Mouse (Mus musculus) intestine, embryonic 14.5 days (tissue): ENCODE results near the gene Gosr1. TPM values are rescaled to one million over a fixed set of nuclear protein-coding genes. Genes with fewer than 3 reads are reported as not detected.

Source experiments
- ATAC-seq: fragments of 200-750 bp; cut with Nextera tagmentation; replicated peaks from 2 replicates; pipeline ENCODE4 v1.8.0; 2017; ENCODE audit warnings: low read depth, moderate number of reproducible peaks, moderate TSS enrichment, moderate library complexity; ENCODE audit not compliant: low FRiP score, low TSS enrichment
- DNase-seq: peaks from one replicate; pipeline ENCODE4 v3.0.0-alpha.2; 2018; ENCODE audit warnings: low spot score
- H3K27ac ChIP-seq: fragments of 300-500 bp; sonication (generic); 2 replicates; pipeline ENCODE4 v1.5.1; 2014; ENCODE audit warnings: low read depth, mild to moderate bottlenecking, control low read depth
- H3K27me3 ChIP-seq: fragments of 300-500 bp; sonication (generic); replicated peaks from 2 replicates; pipeline ENCODE4 v1.6.1; 2014; ENCODE audit warnings: low read length, control low read depth; ENCODE audit not compliant: control insufficient read depth, insufficient read depth
- H3K36me3 ChIP-seq: fragments of 300-500 bp; sonication (generic); 2 replicates; pipeline ENCODE4 v1.6.1; 2014; ENCODE audit warnings: low read length, control low read depth; ENCODE audit not compliant: control insufficient read depth, insufficient read depth
- H3K4me1 ChIP-seq: fragments of 300-500 bp; sonication (generic); replicated peaks from 2 replicates; pipeline ENCODE4 v1.6.1; 2014; ENCODE audit warnings: low read length, control low read depth, mixed read lengths; ENCODE audit not compliant: control insufficient read depth, insufficient read depth
- H3K4me2 ChIP-seq: fragments of 300-500 bp; sonication (generic); 2 replicates; pipeline ENCODE4 v1.6.1; 2014; ENCODE audit warnings: low read length
- H3K4me3 ChIP-seq: fragments of 300-500 bp; sonication (generic); 2 replicates; pipeline ENCODE4 v1.5.1; 2014; ENCODE audit warnings: low read depth, low read length, control low read depth, mixed read lengths
- H3K9ac ChIP-seq: fragments of 300-500 bp; sonication (generic); 2 replicates; pipeline ENCODE4 v1.6.1; 2014; ENCODE audit warnings: mild to moderate bottlenecking, low read length
- H3K9me3 ChIP-seq: fragments of 300-500 bp; sonication (generic); 2 replicates; pipeline ENCODE4 v1.6.1; 2016; ENCODE audit warnings: low read length, control low read depth; ENCODE audit not compliant: control insufficient read depth
- WGBS: fragments of 180-500 bp; shearing (Covaris S2); extraction: QIAGEN DNeasy Blood & Tissue Kit; methylation state at CpG from one replicate; pipeline ENCODE4 v1.1.7; 2014; 5-methylcytosine and 5-hydroxymethylcytosine counted together
- polyA plus RNA-seq: library from polyadenylated mRNA; unstranded; fragments of >200 nt; fragmentation: Nextera tagmentation; extraction: Ambion mirVana; gene quantifications from 2 replicates; pipeline ENCODE4 v1.2.1, GENCODE M21; 2014

The Gosr1 gene
- polyA plus RNA-seq, 1 experiment from 2014 or later, result 34.1 TPM

- H3K4me3 ChIP-seq, result no peak overlapping the region
- no peaks in the 10 kb centered on the region for H3K9me3 ChIP-seq
- ATAC-seq (no peak), DNase-seq (no peak)
- H3K9ac ChIP-seq, result no peak overlapping the region
- no peaks in the 10 kb centered on the region for H3K4me1 ChIP-seq
- H3K27ac ChIP-seq, result no peak overlapping the region
- no peak overlapping the region for H3K4me2 ChIP-seq
- WGBS, result 92% methylated on average over 6 of the region's 6 CpGs
- H3K27me3 ChIP-seq, result no peaks in the 10 kb centered on the region
- peaks cover 40% of the 10 kb centered on the region for H3K36me3 ChIP-seq
Measured at GRCm38 (mm10) chr11:76797236-76797635, 33.9 kb upstream of the Gosr1 start.

GRCm38 (mm10) chr11:76795326-76795725 is 31.9 kb upstream of the Gosr1 start:
- no peaks in the 10 kb centered on the region for H3K27me3 ChIP-seq
- H3K27ac ChIP-seq, result no peak overlapping the region
- no peaks in the 10 kb centered on the region for H3K4me1 ChIP-seq
- H3K4me3 ChIP-seq, result no peak overlapping the region
- no peaks in the 10 kb centered on the region for H3K9me3 ChIP-seq
- no peak overlapping the region for H3K4me2 ChIP-seq
- DNase-seq (no peak), ATAC-seq (no peak)
- 93% methylated on average over 5 of the region's 5 CpGs for WGBS
- peaks cover 44% of the 10 kb centered on the region for H3K36me3 ChIP-seq
- H3K9ac ChIP-seq, result no peak overlapping the region

- H3K9me3 ChIP-seq, result no peaks in the 10 kb centered on the region
- DNase-seq, result peak; percentile 9
- no peak overlapping the region for H3K9ac ChIP-seq
- H3K4me2 ChIP-seq, result no peak overlapping the region
- 91% methylated on average over 7 of the region's 7 CpGs for WGBS
- H3K4me3 ChIP-seq, result no peak overlapping the region
- H3K27me3 ChIP-seq, result no peaks in the 10 kb centered on the region
- no peak for ATAC-seq
- H3K27ac ChIP-seq, result no peak overlapping the region
- peaks cover 33% of the 10 kb centered on the region for H3K36me3 ChIP-seq
- no peaks in the 10 kb centered on the region for H3K4me1 ChIP-seq
Measured at GRCm38 (mm10) chr11:76791331-76791730, 28.0 kb upstream of the Gosr1 start.

- 72% methylated on average over 1 of the region's 1 CpGs for WGBS
Measured at GRCm38 (mm10) chr11:76789252-76789651, 25.9 kb upstream of the Gosr1 start.

GRCm38 (mm10) chr11:76775533-76775932 is 12.2 kb upstream of the Gosr1 start:
- no peak overlapping the region for H3K4me2 ChIP-seq

More at GRCm38 (mm10) chr11:76789252-76789651, 25.9 kb upstream of the Gosr1 start:
- H3K4me3 ChIP-seq, result no peak overlapping the region
- no peaks in the 10 kb centered on the region for H3K9me3 ChIP-seq
- no peaks in the 10 kb centered on the region for H3K27me3 ChIP-seq
- H3K27ac ChIP-seq, result no peak overlapping the region
- H3K4me1 ChIP-seq, result no peaks in the 10 kb centered on the region
- DNase-seq (peak; percentile 52), ATAC-seq (no peak)
- no peak overlapping the region for H3K4me2 ChIP-seq
- no peak overlapping the region for H3K9ac ChIP-seq
- peaks cover 51% of the 10 kb centered on the region for H3K36me3 ChIP-seq

GRCm38 (mm10) chr11:76773811-76774210 is 10.4 kb upstream of the Gosr1 start:
- H3K9me3 ChIP-seq, result no peaks in the 10 kb centered on the region
- no peak overlapping the region for H3K9ac ChIP-seq
- no peak overlapping the region for H3K27ac ChIP-seq
- no peaks in the 10 kb centered on the region for H3K27me3 ChIP-seq
- 56% methylated on average over 3 of the region's 3 CpGs for WGBS
- no peaks in the 10 kb centered on the region for H3K36me3 ChIP-seq
- H3K4me3 ChIP-seq, result no peak overlapping the region
- no peak overlapping the region for H3K4me2 ChIP-seq
- no peaks in the 10 kb centered on the region for H3K4me1 ChIP-seq
- DNase-seq (peak; percentile 35), ATAC-seq (no peak)

More at GRCm38 (mm10) chr11:76775533-76775932, 12.2 kb upstream of the Gosr1 start:
- no peak overlapping the region for H3K4me3 ChIP-seq
- ATAC-seq, result no peak
- no peak overlapping the region for H3K27ac ChIP-seq
- H3K36me3 ChIP-seq, result peaks cover 10% of the 10 kb centered on the region
- no peaks in the 10 kb centered on the region for H3K27me3 ChIP-seq
- H3K9ac ChIP-seq, result no peak overlapping the region
- 84% methylated on average over 8 of the region's 8 CpGs for WGBS
- no peaks in the 10 kb centered on the region for H3K4me1 ChIP-seq
- H3K9me3 ChIP-seq, result no peaks in the 10 kb centered on the region
- DNase-seq, result peak; percentile 23

- Histone ChIP-seq H3K4me1 (no peaks in the 10 kb centered on the region), H3K9ac (no peak overlapping the region), H3K27ac (no peak overlapping the region), H3K36me3 (no peaks in the 10 kb centered on the region), H3K27me3 (no peaks in the 10 kb centered on the region), H3K9me3 (no peaks in the 10 kb centered on the region), H3K4me2 (no peak overlapping the region), H3K4me3 (no peak overlapping the region)
- ATAC-seq (no peak), DNase-seq (no peak)
- 91% methylated on average over 5 of the region's 5 CpGs for WGBS
Measured at GRCm38 (mm10) chr11:76770566-76770965, 7.2 kb upstream of the Gosr1 start.

- peak overlapping the region; percentile 31; the same call in 1 of the 2 replicates for H3K4me2 ChIP-seq
- H3K9me3 ChIP-seq, result no peaks in the 10 kb centered on the region
- ATAC-seq (peak; percentile 13; the same call in 1 of the 2 replicates), DNase-seq (no peak)
- H3K4me3 ChIP-seq, result peak overlapping the region; percentile 68; the same call in 1 of the 2 replicates
- no peak overlapping the region for H3K27ac ChIP-seq
- H3K36me3 ChIP-seq, result peaks cover 24% of the 10 kb centered on the region
- no peaks in the 10 kb centered on the region for H3K27me3 ChIP-seq
- no peak overlapping the region; the same call in 1 of the 2 replicates for H3K9ac ChIP-seq
- 15% methylated on average over 4 of the region's 4 CpGs for whole genome bisulfite sequencing
- H3K4me1 ChIP-seq, result no peaks in the 10 kb centered on the region; the same call in 1 of the 2 replicates
Measured at GRCm38 (mm10) chr11:76763741-76764122, 353 bp upstream of the Gosr1 start.

- H3K4me1 ChIP-seq, result no peaks in the 10 kb centered on the region
- no peak overlapping the region for H3K4me2 ChIP-seq
- H3K36me3 ChIP-seq, result peaks cover 85% of the 10 kb centered on the region
- WGBS, result 88% methylated on average over 3 of the region's 3 CpGs
- no peak overlapping the region for H3K9ac ChIP-seq
- no peak overlapping the region for H3K27ac ChIP-seq
- H3K27me3 ChIP-seq, result no peaks in the 10 kb centered on the region
- H3K9me3 ChIP-seq, result no peaks in the 10 kb centered on the region
- no peak overlapping the region for H3K4me3 ChIP-seq
- ATAC-seq (no peak), DNase-seq (no peak)
Measured at GRCm38 (mm10) chr11:76752276-76752675, 11.1 kb downstream of the Gosr1 start.
